Mouse (Mus musculus) G1E (cell line): Measurements from ENCODE around the gene Apod. TPM values are rescaled to one million over a fixed set of nuclear protein-coding genes. Genes with fewer than 3 reads are reported as not detected.

Experiments
- ATAC-seq: 2 replicates; pipeline ENCODE4 v1.8.0; 2016; ENCODE audit warnings: mild to moderate bottlenecking; ENCODE audit not compliant: insufficient number of reproducible peaks, poor library complexity, low FRiP score, severe bottlenecking; ENCODE audit errors: extremely low read depth
- DNase-seq: peaks from one replicate; pipeline ENCODE4 v3.0.0; 2012; ENCODE audit warnings: low spot score
- H3K27me3 ChIP-seq: 2 replicates; pipeline ENCODE4 v1.6.1; 2012; ENCODE audit warnings: mild to moderate bottlenecking, low read length, inconsistent platforms; ENCODE audit not compliant: insufficient read depth
- H3K36me3 ChIP-seq: replicated peaks from 2 replicates; pipeline ENCODE3; 2012; ENCODE audit warnings: mild to moderate bottlenecking, inconsistent platforms
- H3K4me1 ChIP-seq: 2 replicates; pipeline ENCODE4 v1.6.1; 2012; ENCODE audit warnings: low read depth, low read length, inconsistent platforms, mixed read lengths; ENCODE audit not compliant: insufficient read depth
- H3K4me3 ChIP-seq: 2 replicates; pipeline ENCODE4 v1.5.1; 2012; ENCODE audit warnings: low read depth, mild to moderate bottlenecking, inconsistent platforms, low read length, moderate library complexity, mixed read lengths
- H3K9me3 ChIP-seq: replicated peaks from 2 replicates; pipeline ENCODE4 v1.6.1; 2012; ENCODE audit warnings: inconsistent platforms
- CTCF ChIP-seq: IDR thresholded peaks from 2 replicates; pipeline ENCODE4 v1.5.1; 2012; ENCODE audit warnings: low read depth, low read length, inconsistent platforms, mixed read lengths
- GATA1 ChIP-seq: IDR thresholded peaks from 2 replicates; pipeline ENCODE4 v1.6.1; 2012; ENCODE audit warnings: borderline replicate concordance, low read length, inconsistent platforms, mixed read lengths
- GATA2 ChIP-seq: IDR thresholded peaks from 2 replicates; pipeline ENCODE4 v1.6.1; 2012; ENCODE audit warnings: low read depth, low read length, inconsistent platforms, borderline replicate concordance
- POLR2AphosphoS5 ChIP-seq: IDR thresholded peaks from 2 replicates; pipeline ENCODE4 v1.6.1; 2012; ENCODE audit warnings: low read depth, low read length, inconsistent platforms; ENCODE audit not compliant: insufficient replicate concordance
- TAL1 ChIP-seq: conservative IDR thresholded peaks from 2 replicates; pipeline ENCODE4 v1.6.1; 2012; ENCODE audit warnings: low read depth, low read length, inconsistent platforms, mixed read lengths
- polyA plus RNA-seq: library from polyadenylated mRNA; stranded (reverse); fragments of >175 nt; gene quantifications from 2 replicates; pipeline ENCODE4 v1.2.3, GENCODE M21; 2012
- total RNA-seq, 2 experiments: library from RNA; stranded (forward) in 1 of 2; stranded (reverse) in 1 of 2; fragments of 200-1000 nt in 1 of 2; fragments of >200 nt in 1 of 2; fragmentation: Nextera tagmentation in 1 of 2; gene quantifications; 2 replicates each; pipeline ENCODE4 v1.2.3; 2014 to 2017

Gene Apod
- total and polyA plus RNA-seq, 3 experiments, result not detected

GRCm38 (mm10) chr16:31278581-31278980, 36.0 kb downstream of the Apod start:
- ATAC-seq (no peak), DNase-seq (no peak)
- peaks cover 5% of the 10 kb centered on the region; the same call in 1 of the 2 replicates for H3K4me1 ChIP-seq
- H3K27me3 ChIP-seq, result peaks cover 35% of the 10 kb centered on the region
- H3K9me3 ChIP-seq, result no peaks in the 10 kb centered on the region
- no peaks in the 10 kb centered on the region for H3K36me3 ChIP-seq
- no peak for TF ChIP-seq POLR2AphosphoS5
- TF ChIP-seq GATA1, result no peak
- TF ChIP-seq TAL1, result no peak
- TF ChIP-seq GATA2, result no peak
- no peak for TF ChIP-seq CTCF
- H3K4me3 ChIP-seq, result no peak overlapping the region

GRCm38 (mm10) chr16:31278081-31278480, 36.5 kb downstream of the Apod start:
- Histone ChIP-seq H3K27me3 (peaks cover 35% of the 10 kb centered on the region), H3K36me3 (peaks cover 3% of the 10 kb centered on the region), H3K4me3 (no peak overlapping the region), H3K4me1 (peaks cover 10% of the 10 kb centered on the region; the same call in 1 of the 2 replicates), H3K9me3 (no peaks in the 10 kb centered on the region)
- no peak for DNase-seq
- TF ChIP-seq POLR2AphosphoS5, result no peak
- TF ChIP-seq GATA1, result no peak
- TF ChIP-seq CTCF, result no peak
- no peak for TF ChIP-seq GATA2
- TF ChIP-seq TAL1, result no peak
- no peak for ATAC-seq

GRCm38 (mm10) chr16:31276962-31277361, 37.6 kb downstream of the Apod start:
- ATAC-seq, result no peak
- peaks cover 11% of the 10 kb centered on the region for H3K36me3 ChIP-seq
- no peak overlapping the region for H3K4me3 ChIP-seq
- TF ChIP-seq POLR2AphosphoS5, result no peak
- no peak for TF ChIP-seq TAL1
- TF ChIP-seq CTCF, result no peak
- no peak for TF ChIP-seq GATA2
- no peak for TF ChIP-seq GATA1
- H3K9me3 ChIP-seq, result no peaks in the 10 kb centered on the region
- DNase-seq, result no peak
- peaks cover 19% of the 10 kb centered on the region for H3K4me1 ChIP-seq
- H3K27me3 ChIP-seq, result peaks cover 35% of the 10 kb centered on the region

GRCm38 (mm10) chr16:31276539-31276938, 38.1 kb downstream of the Apod start:
- Histone ChIP-seq H3K4me1 (peaks cover 20% of the 10 kb centered on the region), H3K9me3 (no peaks in the 10 kb centered on the region), H3K4me3 (no peak overlapping the region), H3K36me3 (peaks cover 14% of the 10 kb centered on the region), H3K27me3 (peaks cover 33% of the 10 kb centered on the region)
- TF ChIP-seq POLR2AphosphoS5 (no peak), TAL1 (no peak), GATA2 (no peak), GATA1 (no peak), CTCF (no peak)
- DNase-seq, result no peak
- ATAC-seq, result no peak

GRCm38 (mm10) chr16:31274674-31275460, 39.7 kb downstream of the Apod start, which contains the start of gene Ppp1r2:
Ppp1r2 (minus strand) TSS chr16:31275277.
- peaks cover 29% of the 10 kb centered on the region for H3K4me1 ChIP-seq
- H3K9me3 ChIP-seq, result no peaks in the 10 kb centered on the region
- DNase-seq, result peak; percentile 82
- peak; percentile 80 for ATAC-seq
- H3K36me3 ChIP-seq, result peaks cover 23% of the 10 kb centered on the region
- H3K4me3 ChIP-seq, result peak within 1 kb of the TSS; percentile 79
- TF ChIP-seq GATA2 (no peak), CTCF (no peak), TAL1 (no peak), POLR2AphosphoS5 (no peak)
- peaks cover 24% of the 10 kb centered on the region for H3K27me3 ChIP-seq

- ATAC-seq (no peak), DNase-seq (no peak)
- Histone ChIP-seq H3K36me3 (peaks cover 27% of the 10 kb centered on the region), H3K4me1 (peaks cover 29% of the 10 kb centered on the region), H3K4me3 (peak overlapping the region; percentile 79), H3K27me3 (peaks cover 24% of the 10 kb centered on the region), H3K9me3 (no peaks in the 10 kb centered on the region)
- TF ChIP-seq GATA1 (no peak), TAL1 (no peak), POLR2AphosphoS5 (no peak), CTCF (no peak), GATA2 (no peak)
Measured at GRCm38 (mm10) chr16:31274084-31274483, 40.5 kb downstream of the Apod start.
